Mouse (Mus musculus) lung, adult 2 months (tissue): Measurements from ENCODE around the gene Arnt2.

Experiments
- CTCF ChIP-seq: fragments of 200-500 bp; IDR thresholded peaks from 2 replicates; pipeline ENCODE4 v1.5.1; 2011; ENCODE audit warnings: mild to moderate bottlenecking, low read length, control low read depth; ENCODE audit not compliant: insufficient read depth
- POLR2A ChIP-seq: fragments of 200-500 bp; IDR thresholded peaks from 2 replicates; pipeline ENCODE4 v1.6.1; 2011; ENCODE audit warnings: low read depth, mild to moderate bottlenecking, control low read depth, low read length, borderline replicate concordance; ENCODE audit errors: extremely low read depth

DNA sequence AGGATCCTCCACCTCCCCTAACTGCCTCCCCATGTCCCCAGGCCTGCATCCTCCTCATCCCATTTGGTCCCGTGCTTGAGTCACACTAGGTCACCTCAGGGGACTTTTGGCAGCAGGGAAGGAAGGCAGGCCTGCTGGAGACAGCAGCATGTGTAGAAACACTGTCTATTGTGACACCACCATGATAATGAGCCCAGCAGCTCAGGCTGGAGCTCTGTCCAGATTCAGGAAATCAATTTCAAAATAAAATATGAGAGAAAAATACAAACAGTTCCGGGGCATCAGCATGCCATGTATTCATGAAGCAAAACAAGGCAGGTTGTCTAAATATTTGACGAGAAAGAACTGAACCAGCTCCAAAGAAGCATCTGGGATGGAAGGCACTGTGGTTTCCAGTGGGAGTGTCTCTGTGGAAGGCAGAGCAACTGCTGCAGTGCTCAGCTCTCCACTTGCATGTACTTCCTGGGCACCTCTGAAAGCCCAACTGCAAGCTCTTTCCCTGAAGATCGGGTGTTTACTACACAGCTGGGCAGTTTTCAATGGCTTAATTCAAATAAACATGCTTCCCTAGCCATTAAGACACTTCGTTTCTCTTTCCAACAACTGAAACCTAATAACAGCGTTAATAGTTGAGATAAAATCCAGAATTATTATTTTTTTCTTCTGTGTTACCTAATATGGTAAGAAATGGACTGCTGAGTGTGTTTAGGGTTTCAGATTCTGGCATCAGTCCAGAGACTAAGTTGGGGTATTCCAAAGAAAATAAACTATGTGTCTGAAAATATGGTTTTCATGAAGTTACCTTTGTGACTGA lies 74.0 kb downstream of the Arnt2 start:
- TF ChIP-seq CTCF (no peak), POLR2A (no peak)
